Mouse (Mus musculus) frontal cortex, adult 2 months (tissue): ENCODE data around the gene Casp2. TPM values are rescaled to one million over a fixed set of nuclear protein-coding genes. Genes with fewer than 3 reads are reported as not detected.

Experiments
- DNase-seq, 2 experiments: peaks; one replicate each; pipeline ENCODE4 v3.0.0; 2022; ENCODE audit warnings: low spot score in 1 of 2; ENCODE audit errors: extremely low spot score in 1 of 2
- polyA plus RNA-seq: library from polyadenylated mRNA; depleted of rRNA; stranded (reverse); fragments of >200 nt; gene quantifications from 2 replicates; pipeline ENCODE4 v1.2.3, GENCODE M21; 2012

Gene Casp2
- polyA plus RNA-seq, 1 experiment = 30.8 TPM

- no peak for DNase-seq
These were observed 6.0 kb downstream of the Casp2 start for GRCm38 (mm10) chr6:42270817-42271216.

DNA sequence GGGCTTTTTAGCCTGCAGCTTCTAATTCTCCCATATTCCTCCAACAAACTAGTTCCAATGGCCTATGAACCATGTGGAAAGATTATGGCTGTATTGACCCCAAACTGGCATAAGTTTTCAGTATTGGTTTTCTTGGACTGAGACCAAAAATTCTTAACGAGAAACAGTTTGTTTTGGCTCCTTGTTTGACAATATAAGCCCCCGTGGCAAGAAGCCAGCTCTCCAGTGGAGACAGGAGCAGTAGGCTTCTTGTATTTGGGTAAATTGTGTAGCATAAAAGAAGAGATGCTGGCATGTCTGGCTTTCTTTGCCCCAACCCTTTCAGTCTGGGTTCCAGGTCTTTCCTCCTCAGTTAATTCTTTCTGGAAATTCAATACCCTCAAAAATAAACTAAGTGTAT, 11.4 kb downstream of the Casp2 start:
- DNase-seq = no peak

GRCm38 (mm10) chr6:42282865-42283528, 18.2 kb downstream of the Casp2 start:
- no peak for DNase-seq

GRCm38 (mm10) chr6:42286448-42286847, 21.7 kb downstream of the Casp2 start, which contains the start of gene Clcn1:
Clcn1 (plus strand) TSS chr6:42286685.
- no peak for DNase-seq

DNA sequence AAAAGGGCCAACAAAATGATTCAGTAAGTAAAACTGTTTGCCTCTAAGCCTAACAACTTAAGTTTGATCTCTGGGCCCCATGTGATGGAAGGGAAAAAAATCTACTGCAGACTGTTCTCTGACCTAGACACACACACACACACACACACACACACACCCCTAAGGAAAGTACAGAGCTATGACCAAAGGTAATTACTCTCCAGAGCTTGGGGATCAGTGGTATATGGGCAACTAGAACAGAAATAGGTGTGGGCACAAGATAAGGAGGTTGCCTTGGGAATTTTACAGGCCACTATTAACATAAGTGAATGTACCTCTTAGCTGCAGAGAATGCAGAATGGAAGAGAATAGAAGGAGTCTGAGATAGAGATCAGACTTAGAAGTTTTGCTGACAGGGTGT, 22.8 kb downstream of the Casp2 start:
- DNase-seq = no peak

GRCm38 (mm10) chr6:42293327-42293726, 28.5 kb downstream of the Casp2 start:
- no peak for DNase-seq

- no peak for DNase-seq
These were observed 30.8 kb downstream of the Casp2 start for GRCm38 (mm10) chr6:42295549-42296094.

DNA sequence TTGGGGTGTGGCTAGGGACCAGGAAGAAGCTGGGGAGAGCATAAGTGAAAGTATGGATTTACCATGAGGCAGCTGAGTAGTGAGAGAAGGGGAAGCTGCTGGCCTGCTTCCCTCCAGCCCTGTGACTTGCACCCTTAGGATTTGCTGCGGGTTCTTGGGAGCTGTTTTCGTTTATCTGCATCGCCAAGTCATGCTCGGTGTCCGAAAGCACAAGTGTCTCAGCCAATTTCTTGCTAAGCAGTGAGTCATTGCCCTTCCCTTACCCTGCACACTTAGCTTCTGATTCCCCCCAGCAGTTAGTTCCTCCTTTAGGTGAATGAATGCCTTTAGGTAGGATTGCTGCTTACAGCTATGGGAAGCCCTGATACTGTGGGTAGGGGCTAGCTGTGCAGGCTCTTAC, 34.6 kb downstream of the Casp2 start:
- DNase-seq = no peak

- DNase-seq = no peak
These were observed 45.1 kb downstream of the Casp2 start for GRCm38 (mm10) chr6:42309816-42310378.

DNA sequence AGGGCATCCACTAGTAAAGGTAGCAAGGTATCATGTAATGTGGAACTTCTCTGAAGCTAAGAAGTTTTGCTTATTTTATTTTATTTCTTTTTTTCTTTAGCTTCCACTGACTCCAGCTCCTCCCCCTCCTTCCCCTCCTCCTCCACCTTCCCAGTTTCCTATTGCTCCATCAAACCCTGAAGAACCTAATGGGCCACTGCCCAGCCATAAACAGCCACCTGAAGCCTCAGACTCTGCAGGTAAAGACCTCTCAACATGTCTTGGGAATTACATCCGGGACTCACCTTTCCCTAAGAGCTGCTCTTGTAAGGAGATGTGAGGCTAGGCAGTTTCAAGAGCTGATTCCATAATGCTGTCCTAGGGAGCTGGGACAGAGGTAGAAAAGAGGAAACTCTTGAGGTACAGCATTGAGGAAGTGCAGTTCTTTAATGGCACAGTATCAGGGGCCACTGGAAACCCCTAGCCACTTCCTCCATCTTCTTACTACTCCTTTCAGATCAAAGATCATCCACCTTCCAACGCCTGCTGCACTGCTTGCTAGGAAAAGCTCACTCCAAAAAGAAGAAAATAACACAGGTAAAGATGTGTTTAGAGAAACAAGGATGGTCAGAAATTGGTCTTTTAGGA, 45.8 kb downstream of the Casp2 start:
- no peak for DNase-seq

GRCm38 (mm10) chr6:42318293-42318692, 53.5 kb downstream of the Casp2 start:
- DNase-seq = no peak

- DNase-seq = no peak
These were observed 58.7 kb downstream of the Casp2 start for GRCm38 (mm10) chr6:42323371-42324066.

DNA sequence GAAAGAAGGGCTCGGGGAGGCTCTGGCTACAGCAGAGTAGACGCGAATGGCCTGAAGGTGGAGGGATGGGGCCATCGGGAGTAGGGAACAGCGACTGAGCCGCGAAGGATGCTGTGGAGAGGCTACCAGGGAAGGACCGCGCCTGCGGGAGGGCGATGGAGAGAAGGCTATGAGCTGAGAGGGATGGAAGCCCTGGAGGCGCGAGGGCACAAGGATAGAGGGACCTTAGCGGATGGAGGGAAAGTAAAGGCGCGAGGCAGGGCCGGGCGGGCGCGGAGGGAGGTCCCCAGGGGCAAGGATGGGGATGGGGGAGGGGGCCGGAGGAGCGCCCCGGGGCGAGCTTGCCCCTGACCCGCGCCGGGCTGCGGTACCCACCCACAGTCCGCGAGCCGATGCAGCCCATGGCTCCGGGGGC, 59.3 kb downstream of the Casp2 start:
- no peak for DNase-seq

- DNase-seq = peak in 1 of 2 experiments; percentile 72
These were observed 59.9 kb downstream of the Casp2 start, which contains the start of gene Fam131b for GRCm38 (mm10) chr6:42324482-42325267. Fam131b (minus strand) TSS chr6:42324643.

GRCm38 (mm10) chr6:42325268-42325609, 60.5 kb downstream of the Casp2 start:
- DNase-seq = peak; percentile 66 to 94

GRCm38 (mm10) chr6:42326509-42326908, 61.7 kb downstream of the Casp2 start:
- DNase-seq = no peak

- DNase-seq = no peak
These were observed 64.0 kb downstream of the Casp2 start for GRCm38 (mm10) chr6:42328757-42329156.

DNA sequence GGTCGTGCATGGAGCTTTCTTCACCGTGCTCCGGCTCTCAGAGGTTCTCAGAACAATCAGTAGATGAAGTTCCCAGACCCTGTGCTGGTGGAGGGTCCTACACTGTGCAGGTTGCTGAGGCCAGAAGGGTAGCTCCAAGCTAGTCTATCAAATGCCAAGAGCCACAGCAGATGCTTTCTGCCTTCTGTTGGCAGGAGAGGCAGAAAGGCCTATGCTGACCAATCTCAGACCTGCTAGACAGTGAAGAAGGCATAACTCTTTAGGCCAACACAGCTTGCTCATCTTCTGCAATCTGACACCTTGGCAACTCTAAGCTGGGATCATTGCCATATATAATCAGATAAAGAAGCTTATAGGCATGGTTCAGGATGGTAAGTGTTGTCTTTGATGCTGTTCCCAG, 65.4 kb downstream of the Casp2 start:
- DNase-seq = no peak

- DNase-seq = no peak
These were observed 66.2 kb downstream of the Casp2 start for GRCm38 (mm10) chr6:42330946-42331345.
